37 mouse cellular contexts compared by ENCODE assay signal in the genomic region with DNA sequence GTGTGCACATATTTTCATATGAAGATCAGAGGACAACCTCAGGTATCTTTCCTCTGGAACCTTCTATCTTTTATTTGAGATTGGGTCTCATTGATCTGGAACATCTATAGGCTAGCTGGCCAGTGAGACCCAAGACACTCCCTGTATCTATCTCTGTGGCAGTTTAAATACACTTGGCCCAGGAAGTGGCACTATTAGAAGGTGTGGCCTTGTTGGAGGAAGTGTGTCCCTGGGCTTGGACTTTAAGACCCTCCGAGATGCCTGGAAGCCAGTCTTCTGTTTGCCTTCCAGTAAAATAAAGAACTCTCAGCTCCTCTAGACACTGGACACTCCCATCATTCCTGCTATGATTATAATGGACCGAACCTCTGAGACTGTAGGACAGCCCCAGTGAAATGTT. TPM values are rescaled to one million over a fixed set of nuclear protein-coding genes. Genes with fewer than 3 reads are reported as not detected.
"Had no signal": no experiment of that assay in that cellular context is flagged by ENCODE, and none has a peak within 500 bp of the region (broad histone marks: within the 10 kb centered on the region; RNA-seq: fewer than 3 reads in every experiment).

No protein-coding gene starts in this region.

- H3K27ac ChIP-seq: limb, embryonic 10.5 days; limb, embryonic 12.5 days; limb, embryonic 13.5 days; limb, embryonic 15.5 days; liver, embryonic 12.5 days; liver, embryonic 13.5 days; liver, embryonic 14.5 days; liver, embryonic 15.5 days; lung, embryonic 15.5 days; macrophage; midbrain, embryonic 10.5 days; midbrain, embryonic 12.5 days; midbrain, embryonic 13.5 days; midbrain, embryonic 15.5 days; neural tube, embryonic 12.5 days; neural tube, embryonic 13.5 days had no signal

- H3K4me2 ChIP-seq: limb, embryonic 12.5 days; limb, embryonic 13.5 days; limb, embryonic 15.5 days; liver, embryonic 11.5 days; liver, embryonic 12.5 days; liver, embryonic 13.5 days; liver, embryonic 15.5 days; lung, embryonic 14.5 days; lung, embryonic 15.5 days; midbrain, embryonic 11.5 days; midbrain, embryonic 12.5 days; midbrain, embryonic 13.5 days; midbrain, embryonic 15.5 days; neural tube, embryonic 12.5 days; neural tube, embryonic 13.5 days had no signal

- H3K9ac ChIP-seq: limb, embryonic 12.5 days; limb, embryonic 13.5 days; limb, embryonic 15.5 days; liver, embryonic 12.5 days; liver, embryonic 13.5 days; liver, embryonic 14.5 days; liver, embryonic 15.5 days; liver, postnatal 0 days; lung, embryonic 14.5 days; lung, embryonic 15.5 days; midbrain, embryonic 12.5 days; midbrain, embryonic 13.5 days; midbrain, embryonic 15.5 days; neural tube, embryonic 13.5 days had no signal

- H3K4me1 ChIP-seq: limb, embryonic 12.5 days; limb, embryonic 13.5 days; limb, embryonic 15.5 days; liver, embryonic 12.5 days; liver, embryonic 13.5 days; liver, embryonic 15.5 days; megakaryocyte, embryonic 14.5 days; midbrain, embryonic 10.5 days; midbrain, embryonic 12.5 days; midbrain, embryonic 13.5 days; midbrain, embryonic 15.5 days; neural tube, embryonic 12.5 days; neural tube, embryonic 13.5 days had no signal

- ATAC-seq: liver, embryonic 12.5 days; liver, postnatal 0 days; midbrain, embryonic 13.5 days; midbrain, embryonic 15.5 days; midbrain, embryonic 16.5 days had no signal

- H3K4me3 ChIP-seq: limb, embryonic 10.5 days; limb, embryonic 12.5 days; limb, embryonic 13.5 days; limb, embryonic 15.5 days; liver, embryonic 12.5 days; liver, embryonic 13.5 days; liver, embryonic 15.5 days; lung, embryonic 15.5 days; megakaryocyte, embryonic 14.5 days; midbrain, embryonic 10.5 days; midbrain, embryonic 12.5 days; midbrain, embryonic 13.5 days; midbrain, embryonic 15.5 days; myocyte; neural tube, embryonic 12.5 days; neural tube, embryonic 13.5 days had no signal

- DNase-seq: liver; liver, embryonic 13.5 days; liver, postnatal 0 days; lung, adult 18-20 months; lung, adult 2 months; lung, embryonic 14.5 days; lung, postnatal 10 days; lung, postnatal 14 days; lung, postnatal 36 days; lung, postnatal 4 days; midbrain, embryonic 14.5 days had no signal

- H3K9me3 ChIP-seq: limb, embryonic 10.5 days; limb, embryonic 12.5 days; limb, embryonic 13.5 days; limb, embryonic 15.5 days; liver, embryonic 12.5 days; liver, embryonic 13.5 days; liver, embryonic 15.5 days; lung, embryonic 15.5 days; megakaryocyte, embryonic 14.5 days; midbrain, embryonic 10.5 days; midbrain, embryonic 12.5 days; midbrain, embryonic 13.5 days; midbrain, embryonic 15.5 days; neural tube, embryonic 12.5 days; neural tube, embryonic 13.5 days had no signal

- H3K27me3 ChIP-seq: limb, embryonic 12.5 days; limb, embryonic 13.5 days; limb, embryonic 15.5 days; liver, embryonic 12.5 days; liver, embryonic 13.5 days; liver, embryonic 15.5 days; lung, embryonic 15.5 days; midbrain, embryonic 12.5 days; midbrain, embryonic 13.5 days; midbrain, embryonic 15.5 days; neural tube, embryonic 12.5 days; neural tube, embryonic 13.5 days had no signal

RNA-seq across cellular contexts. Expression of gene Lrrc46, which starts 28.6 kb away (rescaled TPM):
- total RNA-seq: megakaryocyte-erythroid progenitor cell, adult 5-6 weeks; monocyte, adult 5-6 weeks had no signal

RNA-seq across cellular contexts. Expression of gene Tbx21, which starts 45.4 kb away (rescaled TPM):
- total RNA-seq: left cerebral cortex, postnatal 10 days; megakaryocyte progenitor cell, adult 5-6 weeks had no signal
- polyA plus RNA-seq: limb, embryonic 11.5 days; limb, embryonic 12.5 days; limb, embryonic 15.5 days; liver, embryonic 11.5 days; liver, embryonic 12.5 days; liver, embryonic 13.5 days; lung, embryonic 14.5 days; lung, embryonic 16.5 days; myocyte; neural tube, embryonic 12.5 days had no signal
